Mouse (Mus musculus): ENCODE measurements at regions not wholly inside any gene's neighbourhood (a gene's known extent, or its start where the extent isn't known, plus 50 kb on each side); places are given as distances from the start of the nearest gene placed in this dataset.

DNA sequence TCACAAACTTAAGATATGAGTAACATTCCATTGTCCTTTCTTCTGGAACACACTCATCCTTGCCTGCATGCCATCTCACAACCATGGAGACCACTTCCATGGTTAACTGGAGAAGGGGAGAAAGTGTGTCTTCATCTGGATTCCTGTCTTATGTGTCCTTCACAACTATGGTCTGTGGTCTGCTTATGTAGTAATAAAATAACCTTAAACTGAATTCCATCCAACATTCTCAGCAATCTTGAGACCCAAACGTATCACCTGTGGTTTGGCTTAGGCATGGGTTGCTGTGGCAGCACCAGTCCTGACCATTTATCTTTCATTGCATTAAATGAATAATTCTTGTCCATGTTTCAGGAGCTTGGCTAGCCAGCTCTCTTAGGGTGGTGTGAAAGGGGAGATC lies 1186.3 kb downstream of the Gsdmc2 start:
- no peaks in the 10 kb centered on the region for H3K9me3 ChIP-seq (ENCODE audit: control insufficient read depth, low read depth, low read length)
- 82% methylated on average over 1 of the region's 1 CpGs for WGBS
- H3K4me3 ChIP-seq (ENCODE audit: low read depth, low read length), result no peak overlapping the region
- no peaks in the 10 kb centered on the region for H3K36me3 ChIP-seq (ENCODE audit: control insufficient read depth, insufficient read depth, low read length)
- ATAC-seq (ENCODE audit: insufficient number of reproducible peaks, insufficient read depth, low FRiP score, low read depth), result no peak
- no peaks in the 10 kb centered on the region for H3K4me1 ChIP-seq (ENCODE audit: control insufficient read depth, insufficient read depth, low read length)
- H3K4me2 ChIP-seq (replicated peaks; ENCODE audit: low read depth, low read length), result no peak overlapping the region
- no peak overlapping the region for H3K27ac ChIP-seq (ENCODE audit: low read length)
- H3K27me3 ChIP-seq (ENCODE audit: control insufficient read depth, insufficient read depth, low read length), result no peaks in the 10 kb centered on the region
- no peak overlapping the region for H3K9ac ChIP-seq (replicated peaks; ENCODE audit: low read depth, low read length)

DNA sequence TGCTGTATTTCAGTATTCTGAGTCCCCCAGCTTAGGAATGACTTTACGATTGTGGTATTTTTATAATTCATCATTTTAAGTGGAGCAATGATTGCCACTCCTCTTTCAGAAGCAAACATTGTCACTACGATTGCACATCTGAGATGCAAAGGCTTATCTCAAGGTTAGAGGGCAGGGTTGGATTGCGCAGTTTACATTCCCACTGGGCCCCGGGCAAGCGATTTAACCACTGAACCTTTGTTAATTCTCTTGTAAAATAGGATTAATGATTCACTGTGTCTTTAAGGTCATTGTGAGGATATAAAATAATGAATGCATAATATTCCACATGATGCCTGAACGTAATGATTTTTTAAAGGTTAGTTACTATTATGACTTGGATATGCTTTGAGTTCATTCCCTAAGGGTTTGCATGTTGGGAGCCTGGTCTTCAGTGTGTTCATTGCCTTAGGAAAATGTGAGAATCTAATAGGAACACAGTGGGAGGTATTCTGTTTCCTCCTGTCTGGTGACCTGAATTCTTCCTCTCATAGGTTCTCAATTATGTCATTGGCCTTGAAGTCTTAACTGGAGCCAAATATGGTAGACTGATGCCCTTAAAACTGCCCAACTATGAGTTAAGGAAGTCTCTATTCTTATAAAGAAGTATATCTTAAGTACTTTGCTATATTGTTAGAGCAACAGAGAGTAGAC lies 1198.4 kb downstream of the Gsdmc2 start:
- no peak for ATAC-seq (ENCODE audit: insufficient number of reproducible peaks, insufficient read depth, low FRiP score, low read depth)

GRCm38 (mm10) chr15:62644744-62645143 lies 1200.2 kb downstream of the Gsdmc2 start:
- WGBS, result 64% methylated on average over 2 of the region's 2 CpGs
- no peaks in the 10 kb centered on the region for H3K27me3 ChIP-seq (ENCODE audit: control insufficient read depth, insufficient read depth, low read length)
- no peak overlapping the region for H3K9ac ChIP-seq (replicated peaks; ENCODE audit: low read depth, low read length)
- no peaks in the 10 kb centered on the region for H3K4me1 ChIP-seq (ENCODE audit: control insufficient read depth, insufficient read depth, low read length)
- no peaks in the 10 kb centered on the region for H3K36me3 ChIP-seq (ENCODE audit: control insufficient read depth, insufficient read depth, low read length)
- no peak overlapping the region for H3K4me3 ChIP-seq (ENCODE audit: low read depth, low read length)
- no peaks in the 10 kb centered on the region for H3K9me3 ChIP-seq (ENCODE audit: control insufficient read depth, low read depth, low read length)
- H3K27ac ChIP-seq (ENCODE audit: low read length), result no peak overlapping the region
- no peak overlapping the region for H3K4me2 ChIP-seq (replicated peaks; ENCODE audit: low read depth, low read length)
- no peak for ATAC-seq (ENCODE audit: insufficient number of reproducible peaks, insufficient read depth, low FRiP score, low read depth)

More for the DNA sequence above, 1198.4 kb downstream of the Gsdmc2 start:
- Histone ChIP-seq H3K27ac (ENCODE audit: low read length) (no peak overlapping the region), H3K27me3 (ENCODE audit: control insufficient read depth, insufficient read depth, low read length) (no peaks in the 10 kb centered on the region), H3K4me1 (ENCODE audit: control insufficient read depth, insufficient read depth, low read length) (no peaks in the 10 kb centered on the region), H3K4me2 (replicated peaks; ENCODE audit: low read depth, low read length) (no peak overlapping the region), H3K4me3 (ENCODE audit: low read depth, low read length) (no peak overlapping the region), H3K9ac (replicated peaks; ENCODE audit: low read depth, low read length) (no peak overlapping the region), H3K36me3 (ENCODE audit: control insufficient read depth, insufficient read depth, low read length) (no peaks in the 10 kb centered on the region), H3K9me3 (ENCODE audit: control insufficient read depth, low read depth, low read length) (no peaks in the 10 kb centered on the region)
- 35% methylated on average over 6 of the region's 6 CpGs for WGBS

- Histone ChIP-seq H3K4me3 (ENCODE audit: low read depth, low read length) (no peak overlapping the region), H3K4me1 (ENCODE audit: control insufficient read depth, insufficient read depth, low read length) (no peaks in the 10 kb centered on the region), H3K27me3 (ENCODE audit: control insufficient read depth, insufficient read depth, low read length) (no peaks in the 10 kb centered on the region), H3K9ac (replicated peaks; ENCODE audit: low read depth, low read length) (no peak overlapping the region), H3K4me2 (replicated peaks; ENCODE audit: low read depth, low read length) (no peak overlapping the region), H3K36me3 (ENCODE audit: control insufficient read depth, insufficient read depth, low read length) (no peaks in the 10 kb centered on the region), H3K27ac (ENCODE audit: low read length) (no peak overlapping the region), H3K9me3 (ENCODE audit: control insufficient read depth, low read depth, low read length) (no peaks in the 10 kb centered on the region)
- ATAC-seq (ENCODE audit: insufficient number of reproducible peaks, insufficient read depth, low FRiP score, low read depth), result no peak
- WGBS, result 71% methylated on average over 1 of the region's 1 CpGs
Measured at GRCm38 (mm10) chr15:62644296-62644695, 1200.7 kb downstream of the Gsdmc2 start.

DNA sequence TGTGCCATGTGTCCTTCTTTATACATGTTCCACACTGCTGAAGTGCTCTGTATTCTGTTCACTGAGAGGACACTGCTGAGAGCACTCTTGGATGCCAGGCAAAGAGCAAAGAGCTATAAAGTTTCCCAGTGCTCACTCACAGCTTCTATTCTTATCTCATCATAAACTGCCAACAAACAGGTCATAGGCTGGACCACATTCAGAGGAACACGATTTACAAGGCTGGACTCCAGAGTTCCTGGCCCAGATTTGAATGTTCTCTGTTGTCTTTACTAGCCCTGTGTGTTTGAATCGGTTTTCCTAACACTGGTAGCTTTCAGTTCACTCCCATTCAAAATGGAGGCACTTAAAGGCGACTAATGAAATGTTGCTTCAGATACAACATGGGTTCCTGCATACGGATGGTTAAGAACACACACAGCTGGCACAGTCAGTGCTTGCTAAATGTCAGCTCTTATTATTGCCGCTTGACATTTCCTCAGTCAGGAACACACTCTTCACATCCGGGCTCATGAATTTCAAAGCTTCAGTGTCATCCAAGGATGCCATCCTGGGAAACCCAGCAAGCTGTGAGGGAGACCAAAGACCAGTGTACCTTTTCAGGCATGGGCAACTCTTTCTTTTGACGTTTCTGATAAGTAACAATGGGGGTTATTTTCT lies 1203.8 kb downstream of the Gsdmc2 start:
- Histone ChIP-seq H3K9ac (replicated peaks; ENCODE audit: low read depth, low read length) (no peak overlapping the region), H3K9me3 (ENCODE audit: control insufficient read depth, low read depth, low read length) (no peaks in the 10 kb centered on the region), H3K4me2 (replicated peaks; ENCODE audit: low read depth, low read length) (no peak overlapping the region), H3K36me3 (ENCODE audit: control insufficient read depth, insufficient read depth, low read length) (no peaks in the 10 kb centered on the region), H3K4me1 (ENCODE audit: control insufficient read depth, insufficient read depth, low read length) (no peaks in the 10 kb centered on the region), H3K4me3 (ENCODE audit: low read depth, low read length) (no peak overlapping the region), H3K27me3 (ENCODE audit: control insufficient read depth, insufficient read depth, low read length) (no peaks in the 10 kb centered on the region), H3K27ac (ENCODE audit: low read length) (no peak overlapping the region)
- 79% methylated on average over 7 of the region's 7 CpGs for WGBS
- no peak for ATAC-seq (ENCODE audit: insufficient number of reproducible peaks, insufficient read depth, low FRiP score, low read depth)

GRCm38 (mm10) chr15:62625406-62625805 lies 1219.6 kb downstream of the Gsdmc2 start:
- no peaks in the 10 kb centered on the region for H3K4me1 ChIP-seq (ENCODE audit: control insufficient read depth, insufficient read depth, low read length)
- no peak overlapping the region for H3K4me3 ChIP-seq (ENCODE audit: low read depth, low read length)
- H3K9ac ChIP-seq (replicated peaks; ENCODE audit: low read depth, low read length), result no peak overlapping the region
- H3K9me3 ChIP-seq (ENCODE audit: control insufficient read depth, low read depth, low read length), result no peaks in the 10 kb centered on the region
- ATAC-seq (ENCODE audit: insufficient number of reproducible peaks, insufficient read depth, low FRiP score, low read depth), result no peak
- H3K36me3 ChIP-seq (ENCODE audit: control insufficient read depth, insufficient read depth, low read length), result no peaks in the 10 kb centered on the region
- no peak overlapping the region for H3K27ac ChIP-seq (ENCODE audit: low read length)
- WGBS, result 86% methylated on average over 7 of the region's 7 CpGs
- H3K27me3 ChIP-seq (ENCODE audit: control insufficient read depth, insufficient read depth, low read length), result no peaks in the 10 kb centered on the region
- no peak overlapping the region for H3K4me2 ChIP-seq (replicated peaks; ENCODE audit: low read depth, low read length)

- Histone ChIP-seq H3K4me1 (ENCODE audit: control insufficient read depth, insufficient read depth, low read length) (no peaks in the 10 kb centered on the region), H3K27ac (ENCODE audit: low read length) (no peak overlapping the region), H3K4me2 (replicated peaks; ENCODE audit: low read depth, low read length) (no peak overlapping the region), H3K27me3 (ENCODE audit: control insufficient read depth, insufficient read depth, low read length) (no peaks in the 10 kb centered on the region), H3K9ac (replicated peaks; ENCODE audit: low read depth, low read length) (no peak overlapping the region), H3K4me3 (ENCODE audit: low read depth, low read length) (no peak overlapping the region), H3K9me3 (ENCODE audit: control insufficient read depth, low read depth, low read length) (no peaks in the 10 kb centered on the region), H3K36me3 (ENCODE audit: control insufficient read depth, insufficient read depth, low read length) (no peaks in the 10 kb centered on the region)
- no peak for ATAC-seq (ENCODE audit: insufficient number of reproducible peaks, insufficient read depth, low FRiP score, low read depth)
- WGBS, result 83% methylated on average over 5 of the region's 5 CpGs
Measured at GRCm38 (mm10) chr15:62616042-62616441, 1228.9 kb downstream of the Gsdmc2 start.

- no peak for ATAC-seq (ENCODE audit: insufficient number of reproducible peaks, insufficient read depth, low FRiP score, low read depth)
- H3K9me3 ChIP-seq (ENCODE audit: control insufficient read depth, low read depth, low read length), result no peaks in the 10 kb centered on the region
- no peaks in the 10 kb centered on the region for H3K36me3 ChIP-seq (ENCODE audit: control insufficient read depth, insufficient read depth, low read length)
- no peak overlapping the region for H3K4me2 ChIP-seq (replicated peaks; ENCODE audit: low read depth, low read length)
- H3K9ac ChIP-seq (replicated peaks; ENCODE audit: low read depth, low read length), result no peak overlapping the region
- H3K4me1 ChIP-seq (ENCODE audit: control insufficient read depth, insufficient read depth, low read length), result no peaks in the 10 kb centered on the region
- H3K27me3 ChIP-seq (ENCODE audit: control insufficient read depth, insufficient read depth, low read length), result no peaks in the 10 kb centered on the region
- no peak overlapping the region for H3K4me3 ChIP-seq (ENCODE audit: low read depth, low read length)
- no peak overlapping the region for H3K27ac ChIP-seq (ENCODE audit: low read length)
Measured at GRCm38 (mm10) chr15:62596735-62597134, 1248.2 kb downstream of the Gsdmc2 start.

DNA sequence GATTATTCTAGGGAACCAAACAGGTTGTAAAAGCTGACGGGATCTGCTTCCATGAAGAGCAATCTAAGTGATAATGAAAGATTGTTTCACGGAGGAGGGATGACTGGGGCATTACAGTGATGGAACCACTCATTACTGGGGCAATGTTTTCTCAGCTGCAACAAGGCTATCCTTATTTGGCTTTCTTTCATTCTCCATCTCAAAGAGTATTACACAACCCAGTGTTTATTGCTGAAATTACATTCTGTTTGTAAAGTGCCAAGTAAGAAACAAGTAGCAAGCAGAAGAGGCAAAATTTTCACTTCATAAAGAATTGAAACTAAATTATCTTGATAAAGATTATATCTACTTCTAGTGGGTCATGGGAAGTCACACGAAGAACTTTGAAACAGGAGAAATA lies 1256.4 kb downstream of the Gsdmc2 start:
- no peak for ATAC-seq (ENCODE audit: insufficient number of reproducible peaks, insufficient read depth, low FRiP score, low read depth)
- Histone ChIP-seq H3K4me1 (ENCODE audit: control insufficient read depth, insufficient read depth, low read length) (no peaks in the 10 kb centered on the region), H3K4me3 (ENCODE audit: low read depth, low read length) (no peak overlapping the region), H3K9ac (replicated peaks; ENCODE audit: low read depth, low read length) (no peak overlapping the region), H3K27ac (ENCODE audit: low read length) (no peak overlapping the region), H3K27me3 (ENCODE audit: control insufficient read depth, insufficient read depth, low read length) (no peaks in the 10 kb centered on the region), H3K4me2 (replicated peaks; ENCODE audit: low read depth, low read length) (no peak overlapping the region), H3K36me3 (ENCODE audit: control insufficient read depth, insufficient read depth, low read length) (no peaks in the 10 kb centered on the region), H3K9me3 (ENCODE audit: control insufficient read depth, low read depth, low read length) (no peaks in the 10 kb centered on the region)
- WGBS, result 68% methylated on average over 3 of the region's 3 CpGs
